Mouse (Mus musculus) cerebral cortex, adult 2 months (tissue): Measurements from ENCODE around the gene Ttc9b.

Experiments
- WGBS: fragments of 180-500 bp; shearing (Covaris S2); methylation state at CpG from one replicate; pipeline ENCODE4 v1.1.7; 2018; 5-methylcytosine and 5-hydroxymethylcytosine counted together

The Ttc9b gene

DNA sequence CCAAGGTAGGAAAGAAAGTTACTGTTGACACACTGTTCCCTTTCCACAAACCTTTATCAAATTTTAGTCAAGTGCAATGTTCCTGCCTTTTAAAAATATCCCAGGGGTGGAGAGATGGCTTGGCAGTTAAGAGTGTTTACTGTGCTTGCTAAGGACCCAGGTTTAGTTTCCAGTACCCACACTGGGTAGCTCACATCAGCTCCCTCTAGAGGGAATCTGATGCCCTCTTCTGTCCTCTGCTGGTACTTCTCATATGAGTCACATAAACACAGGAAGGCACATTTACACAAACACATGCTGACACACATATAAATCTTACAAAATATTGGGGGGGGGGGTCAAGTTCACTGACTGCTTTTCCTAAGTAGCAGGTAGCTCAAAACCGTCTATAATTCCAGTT is 9.2 kb upstream of the Ttc9b start:
- 74% methylated on average over 1 of the region's 1 CpGs for WGBS

GRCm38 (mm10) chr7:27646516-27646915 is 7.2 kb upstream of the Ttc9b start:
- WGBS: 84% methylated on average over 7 of the region's 7 CpGs

GRCm38 (mm10) chr7:27647281-27648002 is 6.3 kb upstream of the Ttc9b start:
- 80% methylated on average over 6 of the region's 6 CpGs for WGBS

- WGBS: 89% methylated on average over 11 of the region's 11 CpGs
Observed at GRCm38 (mm10) chr7:27649723-27650122, 4.0 kb upstream of the Ttc9b start.

DNA sequence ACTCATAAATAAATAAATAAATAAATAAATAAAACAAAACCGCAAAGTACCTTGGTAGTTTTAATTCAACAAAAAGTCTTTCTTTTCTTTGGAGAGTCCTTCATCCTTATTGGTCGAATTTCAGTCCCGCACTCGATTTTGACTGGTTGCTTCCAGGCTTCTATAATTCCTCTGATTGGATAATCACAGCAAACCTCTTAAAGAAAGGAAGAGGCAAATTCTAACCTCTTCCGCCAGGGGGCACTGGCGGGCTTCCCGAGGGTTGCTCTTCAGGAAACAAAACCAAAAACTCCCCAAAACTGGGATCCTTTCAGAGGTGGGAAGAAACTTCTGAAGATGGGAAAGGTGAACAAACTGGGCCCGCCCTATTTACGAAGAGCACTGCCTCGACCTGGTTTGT is 2.8 kb upstream of the Ttc9b start:
- 9% methylated on average over 10 of the region's 10 CpGs for WGBS

DNA sequence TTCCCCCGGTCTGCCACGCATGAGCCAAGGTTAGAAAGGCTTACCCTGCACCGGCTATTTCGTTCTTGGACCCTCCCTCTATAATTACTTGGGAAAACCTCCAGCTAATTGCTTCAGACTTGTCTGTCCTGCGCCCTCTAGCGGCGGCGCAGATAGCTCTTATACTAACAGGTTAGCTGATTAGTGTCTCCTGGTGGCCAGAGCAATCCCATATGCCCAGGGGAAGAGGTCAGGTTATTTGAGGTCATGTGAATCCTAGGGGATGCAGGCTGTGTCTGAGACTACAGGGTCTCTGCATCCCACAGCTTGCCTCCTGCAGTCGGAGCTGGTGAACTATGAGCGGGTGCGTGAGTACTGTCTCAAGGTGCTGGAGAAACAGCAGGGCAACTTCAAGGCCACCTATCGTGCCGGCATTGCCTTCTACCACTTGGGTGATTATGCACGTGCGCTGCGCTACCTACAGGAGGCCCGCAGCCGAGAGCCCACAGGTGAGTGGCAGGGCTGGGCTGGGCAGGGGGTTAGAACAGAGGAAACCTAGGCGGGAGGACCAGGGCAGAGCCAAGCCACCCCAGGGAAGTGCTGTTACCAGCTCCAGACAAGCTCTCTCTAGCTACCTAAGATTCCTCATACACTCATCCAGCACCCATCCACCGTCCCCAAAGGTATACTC is 1.0 kb downstream of the Ttc9b start:
- WGBS: 48% methylated on average over 20 of the region's 20 CpGs

DNA sequence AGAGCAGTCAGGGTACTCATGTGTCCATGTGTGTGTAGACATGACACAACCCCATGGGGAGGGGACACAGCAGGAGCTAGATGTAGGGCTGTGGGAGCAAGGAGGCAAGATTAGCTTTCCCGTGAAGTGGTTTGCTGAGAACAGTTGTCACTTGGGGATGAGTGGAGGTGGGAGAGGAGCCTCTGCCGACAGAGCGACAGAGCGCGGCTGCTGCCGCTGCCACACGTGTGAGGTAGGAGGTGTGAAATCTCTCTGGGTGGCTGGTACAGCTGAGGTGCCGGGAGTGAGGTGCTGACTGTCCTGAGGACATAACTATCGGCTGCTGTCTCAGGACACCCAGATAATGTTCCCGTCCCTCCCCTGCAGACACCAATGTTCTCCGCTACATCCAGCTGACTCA is 1.8 kb downstream of the Ttc9b start:
- WGBS: 43% methylated on average over 11 of the region's 11 CpGs

- 75% methylated on average over 16 of the region's 16 CpGs for WGBS
Observed at GRCm38 (mm10) chr7:27656600-27656999, 2.9 kb downstream of the Ttc9b start.

DNA sequence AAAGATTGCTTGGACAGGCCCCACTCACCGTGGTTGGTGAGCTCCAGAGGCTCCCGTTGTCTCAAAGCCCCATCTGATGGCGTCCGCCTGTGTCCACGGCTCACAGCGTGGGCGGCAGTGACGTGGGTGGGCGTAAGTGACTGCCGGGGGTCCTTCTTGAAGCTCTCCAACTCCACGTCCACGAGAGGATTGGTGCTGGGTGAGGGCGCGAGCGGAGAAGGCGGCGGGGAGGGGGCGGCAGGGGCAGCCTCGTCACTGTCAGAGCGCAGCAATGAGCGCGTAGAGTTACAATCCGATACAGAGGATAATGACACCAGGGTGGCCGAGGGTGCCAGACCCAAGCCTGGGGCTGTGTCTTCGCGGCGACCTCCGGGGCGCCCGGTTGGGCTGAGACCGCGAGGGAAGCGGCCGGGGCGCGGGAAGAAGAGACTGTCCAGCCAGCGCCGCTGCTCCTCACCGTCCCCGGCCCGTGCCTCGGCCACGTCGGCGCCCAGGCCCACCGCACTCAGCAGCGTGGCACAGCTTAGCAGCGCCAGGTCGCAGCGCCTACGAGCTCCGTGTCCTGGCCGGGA is 4.2 kb downstream of the Ttc9b start:
- 45% methylated on average over 53 of the region's 53 CpGs for WGBS

DNA sequence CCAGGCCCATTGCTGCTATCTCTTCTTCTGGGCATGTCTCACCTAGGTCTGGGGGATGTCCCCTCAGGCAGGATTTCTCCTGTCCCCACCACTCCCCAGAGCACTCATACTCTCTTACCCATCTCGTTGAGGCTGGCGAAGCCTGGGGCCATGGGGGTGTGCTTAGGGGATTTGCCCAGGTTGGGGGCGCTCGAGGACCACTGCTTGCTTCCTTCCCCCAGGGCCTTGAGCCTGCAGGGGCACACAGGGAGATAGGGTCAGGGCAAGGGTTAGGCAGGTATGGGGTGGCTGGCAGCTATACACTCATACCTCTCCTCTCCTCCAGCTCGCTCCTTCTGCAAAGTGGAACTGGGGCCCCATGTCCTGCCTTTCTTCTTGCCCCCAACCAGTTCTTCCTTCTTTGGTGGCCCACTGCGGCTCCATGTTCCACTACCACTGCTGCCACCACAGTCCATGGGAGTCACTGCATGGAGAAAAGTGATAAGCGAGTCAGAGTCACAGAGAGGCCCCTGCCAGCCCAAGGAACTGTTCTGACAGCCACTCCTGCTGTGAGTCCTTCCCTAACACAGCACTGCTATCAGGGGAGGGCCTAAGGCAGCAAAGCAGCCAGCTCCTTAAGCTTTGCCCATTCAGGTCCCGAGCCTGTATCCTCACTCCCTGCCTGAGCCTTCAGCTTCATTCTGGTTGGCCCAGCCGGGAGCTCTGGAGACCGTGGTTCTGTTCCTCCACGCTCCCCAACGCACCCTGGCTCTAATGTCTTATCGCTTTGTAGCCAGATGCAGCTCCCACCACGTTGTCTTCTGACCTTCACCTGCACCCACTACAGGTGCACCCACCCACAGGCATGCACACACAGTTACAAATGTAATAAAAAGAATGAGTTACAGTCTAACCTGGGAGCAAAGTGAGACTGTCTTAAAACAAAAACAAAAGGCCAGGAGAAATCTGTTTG is 5.3 kb downstream of the Ttc9b start:
- WGBS: 57% methylated on average over 14 of the region's 14 CpGs

DNA sequence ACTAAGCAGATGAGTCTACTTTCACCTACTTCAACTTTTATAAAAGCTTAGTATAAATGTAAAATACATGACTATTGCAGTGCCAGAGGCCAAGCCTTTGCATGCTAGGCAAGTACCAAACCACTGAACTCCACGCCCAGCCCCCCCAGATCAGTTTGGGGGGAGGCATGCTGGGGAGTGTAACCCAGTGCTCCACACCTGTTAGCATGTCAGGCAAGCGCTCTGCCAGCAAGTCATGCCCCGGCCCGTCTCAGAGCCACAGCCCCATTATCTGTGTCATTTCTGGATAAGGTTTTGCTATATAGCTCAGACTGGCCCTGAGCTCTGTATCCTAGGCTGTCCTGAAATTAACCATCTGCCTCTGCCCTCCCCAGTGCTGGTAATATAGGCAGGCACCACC is 8.3 kb downstream of the Ttc9b start:
- 87% methylated on average over 4 of the region's 4 CpGs for WGBS

DNA sequence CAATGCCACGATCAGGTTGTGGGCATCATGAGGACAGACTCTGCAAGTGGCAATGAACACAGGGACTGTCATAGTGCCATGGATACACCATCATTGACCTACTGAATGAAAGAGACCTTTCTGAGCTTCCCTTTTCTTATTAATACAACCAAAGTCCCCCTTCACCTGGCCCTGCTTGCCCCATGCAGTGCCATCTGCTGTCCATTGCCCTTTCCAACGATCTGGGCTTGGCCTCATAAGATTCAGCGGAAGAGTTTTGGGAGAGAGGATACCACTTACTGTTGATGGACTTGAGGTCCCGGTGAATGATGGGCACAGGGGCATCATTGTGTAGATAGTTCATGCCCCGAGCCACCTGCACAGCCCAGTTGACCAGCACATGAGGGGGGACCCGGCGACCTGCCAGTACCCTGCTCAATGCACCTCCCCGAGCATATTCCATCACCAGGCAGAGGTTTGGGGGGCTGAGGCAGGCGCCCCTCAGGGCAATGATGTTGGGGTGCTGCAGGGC is 19.4 kb downstream of the Ttc9b start:
- WGBS: 20% methylated on average over 9 of the region's 9 CpGs

- WGBS: under 1% methylated on average over 51 of the region's 52 CpGs
Observed at GRCm38 (mm10) chr7:27673575-27674131, 19.9 kb downstream of the Ttc9b start.

DNA sequence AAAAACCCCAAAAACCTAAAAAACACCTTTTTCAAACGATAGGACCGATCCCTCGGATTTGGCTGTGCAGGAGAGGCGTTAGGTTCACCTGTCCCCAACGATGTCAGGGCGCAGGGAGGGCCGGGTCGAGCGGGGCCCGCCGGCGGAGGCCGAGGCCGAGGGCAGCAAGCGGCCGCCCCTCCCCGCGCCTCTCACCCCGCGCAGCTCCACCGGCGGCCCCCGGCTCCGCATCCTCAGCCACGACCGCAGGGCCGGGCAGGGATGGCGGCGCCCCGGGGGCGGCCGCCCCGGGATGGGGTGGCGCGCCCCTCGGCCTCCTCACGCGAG is 20.4 kb downstream of the Ttc9b start:
- under 1% methylated on average over 38 of the region's 38 CpGs for WGBS

DNA sequence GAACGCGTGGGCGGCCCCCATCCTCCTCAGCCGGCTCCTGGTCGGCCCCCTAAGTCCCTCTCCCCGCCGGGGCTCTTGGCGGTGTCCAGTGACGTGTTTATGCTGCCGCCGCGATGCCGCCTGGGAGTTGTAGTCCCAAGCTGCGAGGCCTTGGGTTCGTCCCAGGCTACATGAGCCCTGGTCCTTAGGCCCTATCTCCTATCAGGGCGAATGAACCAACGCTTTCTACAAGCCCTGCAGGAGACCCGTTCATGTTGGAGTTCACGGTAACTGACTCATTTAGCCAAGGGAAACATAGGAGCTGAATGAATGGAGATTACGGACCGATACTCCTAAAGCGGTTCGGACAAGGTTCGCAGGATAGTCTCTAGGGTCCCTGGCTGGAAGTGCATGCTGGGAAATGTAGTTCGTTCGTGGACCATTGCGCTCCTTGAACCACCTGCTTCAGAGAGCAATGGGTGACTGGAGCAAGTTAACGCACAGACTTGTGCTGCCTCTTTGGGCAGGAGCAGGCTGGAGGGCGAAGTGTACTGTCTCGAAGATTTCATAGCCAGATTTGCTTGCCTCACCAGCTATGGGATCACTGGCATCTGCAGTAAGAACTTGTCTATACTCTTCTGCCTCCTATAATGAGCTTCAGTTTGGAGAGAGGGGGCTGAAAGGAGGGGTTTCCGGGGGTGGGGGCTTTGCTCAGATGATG is 21.0 kb downstream of the Ttc9b start, which contains the start of gene Map3k10:
Map3k10 (minus strand) TSS at position 77 of the 700 bp plus-strand sequence.
- WGBS: under 1% methylated on average over 31 of the region's 31 CpGs

DNA sequence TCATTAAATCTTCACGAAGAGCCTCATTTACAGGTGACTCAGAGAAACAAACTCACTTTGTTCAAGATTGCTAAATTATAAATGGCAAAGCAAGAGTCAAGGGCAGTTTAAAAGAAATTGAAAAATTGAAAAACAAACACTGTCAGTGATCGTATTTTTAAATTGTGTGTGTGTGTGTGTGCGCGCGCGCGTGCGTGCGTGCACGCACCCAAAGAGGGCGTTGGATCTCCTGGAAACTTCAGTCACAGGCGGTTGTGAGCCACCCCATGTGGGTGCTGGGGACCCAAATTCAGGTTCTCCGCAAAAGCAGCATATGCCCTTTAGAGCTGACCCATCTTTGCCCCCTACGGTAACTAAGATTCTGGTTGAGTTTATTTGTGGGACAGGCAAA is 21.5 kb downstream of the Ttc9b start:
- WGBS: 26% methylated on average over 14 of the region's 14 CpGs

DNA sequence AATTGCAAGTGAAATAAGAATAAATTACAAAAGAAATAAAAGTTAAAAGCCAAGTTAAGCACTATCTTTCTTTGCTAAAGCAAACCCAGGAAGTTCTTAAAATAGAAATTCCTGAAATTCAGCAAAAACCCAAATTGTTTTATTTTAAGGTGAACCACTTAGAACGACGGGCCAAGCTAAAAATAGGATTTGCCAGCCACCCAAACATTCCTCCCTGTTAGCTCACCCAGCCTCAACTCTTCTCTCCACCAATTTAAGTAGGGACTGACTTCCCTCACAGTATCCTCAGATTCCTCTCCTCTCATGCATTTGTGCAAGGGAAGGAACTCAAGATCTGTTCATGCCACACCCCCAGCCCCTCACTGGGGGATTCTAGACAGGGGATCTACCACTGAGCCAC is 29.5 kb downstream of the Ttc9b start:
- 18% methylated on average over 2 of the region's 2 CpGs for WGBS

DNA sequence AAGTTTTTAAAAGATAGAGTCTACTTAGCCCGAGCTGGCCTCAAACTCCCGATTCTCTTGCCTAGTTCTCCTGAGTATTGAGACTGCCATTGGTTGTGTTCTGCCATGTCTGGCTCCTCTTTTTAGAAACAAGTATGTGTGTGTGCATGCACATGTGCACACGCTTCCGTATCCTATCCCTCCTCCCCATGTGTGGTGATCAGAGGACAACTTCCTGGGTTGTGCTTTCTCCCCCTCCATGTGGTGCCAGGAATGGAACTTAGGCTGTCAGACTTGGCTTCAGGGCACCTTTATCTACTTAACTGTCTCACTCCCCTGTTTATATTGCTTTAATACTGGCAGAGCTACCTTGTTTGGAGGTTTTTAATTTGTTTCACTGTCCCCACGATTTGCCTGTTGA is 31.5 kb downstream of the Ttc9b start:
- 16% methylated on average over 5 of the region's 5 CpGs for WGBS

- under 1% methylated on average over 6 of the region's 6 CpGs for WGBS
Observed at GRCm38 (mm10) chr7:27685681-27686080, 32.0 kb downstream of the Ttc9b start.

GRCm38 (mm10) chr7:27687043-27687442 is 33.3 kb downstream of the Ttc9b start:
- 90% methylated on average over 1 of the region's 1 CpGs for WGBS

- WGBS: 53% methylated on average over 3 of the region's 3 CpGs
Observed at GRCm38 (mm10) chr7:27687836-27688235, 34.1 kb downstream of the Ttc9b start.
